8 mouse cellular contexts compared by ENCODE assay signal in the genomic region with DNA sequence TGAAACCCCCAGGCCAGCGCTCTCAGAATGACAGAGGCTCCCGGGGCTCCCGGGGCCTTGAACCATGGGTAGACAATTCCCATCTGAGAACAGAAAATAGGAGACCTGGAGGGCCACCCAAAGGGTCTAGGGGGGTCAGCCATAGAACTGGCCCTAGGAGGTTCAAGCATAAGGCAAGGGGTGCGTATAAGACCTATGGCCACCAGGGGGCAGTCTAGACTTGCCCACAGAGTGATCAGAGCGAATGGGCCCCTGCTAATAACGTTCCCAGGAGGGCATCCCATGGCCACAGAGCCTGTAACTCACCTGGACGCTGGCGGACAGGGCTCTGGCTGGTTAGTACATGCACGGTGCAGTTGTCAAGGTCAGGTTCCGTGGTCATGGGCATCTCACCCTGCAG. TPM values are rescaled to one million over a fixed set of nuclear protein-coding genes. Genes with fewer than 3 reads are reported as not detected.
DNase-seq lines count a peak whose midpoint lies in the region; ATAC-seq and TF ChIP-seq lines count a peak whose summit lies in the region.

No protein-coding gene starts in this region.

- peak; percentile 68 to 72 for DNase-seq in CD8-positive naive resting alpha-beta T cell, adult 2 months (ENCODE audit: low read depth in 2 of 2, low spot score in 2 of 2)
- DNase-seq in heart, postnatal 0 days (ENCODE audit: low spot score), result peak; percentile 82
- peak; percentile 77 for DNase-seq in layer of hippocampus, adult 11-12 months (ENCODE audit: low spot score)
- DNase-seq in lung, adult 18-20 months, result peak; percentile 77 to 79
- DNase-seq in ovary, adult 18-20 months (ENCODE audit: low spot score), result peak; percentile 49
- peak; percentile 64 for DNase-seq in testis, postnatal 14 days (ENCODE audit: low spot score)

- peak; percentile 85 for ATAC-seq in erythroid progenitor cell, adult 5-6 weeks (replicated peaks; ENCODE audit: low FRiP score, poor library complexity, severe bottlenecking)
- ATAC-seq in heart, postnatal 0 days (ENCODE audit: insufficient read depth, low read depth), result peak; percentile 55

- TF ChIP-seq POLR2A in bone marrow macrophage, adult 2 months (IDR thresholded peaks at IDR 0.05; ENCODE audit: borderline replicate concordance, low read depth, low read length), result no peak

- peak; percentile 84 for TF ChIP-seq CTCF in bone marrow macrophage, adult 2 months (IDR thresholded peaks at IDR 0.05; ENCODE audit: low read depth, low read length)
- peak; percentile 95 for TF ChIP-seq CTCF in heart, postnatal 0 days (IDR thresholded peaks at IDR 0.05; ENCODE audit: low read depth)

- peaks cover 47% of the 10 kb centered on the region for H3K36me3 ChIP-seq in heart, postnatal 0 days (replicated peaks; ENCODE audit: control insufficient read depth, insufficient read depth, low read length)

- no peak overlapping the region for H3K9ac ChIP-seq in heart, postnatal 0 days (replicated peaks; ENCODE audit: low read depth, low read length)

- H3K9me3 ChIP-seq in heart, postnatal 0 days (replicated peaks; ENCODE audit: control insufficient read depth, low read length), result no peaks in the 10 kb centered on the region

- H3K4me1 ChIP-seq in bone marrow macrophage, adult 2 months (ENCODE audit: control insufficient read depth, insufficient read depth, low read length), result peaks cover 2% of the 10 kb centered on the region
- H3K4me1 ChIP-seq in heart, postnatal 0 days (ENCODE audit: control insufficient read depth, insufficient read depth), result no peaks in the 10 kb centered on the region

- H3K4me2 ChIP-seq in heart, postnatal 0 days (ENCODE audit: low read depth, low read length), result no peak overlapping the region

- no peaks in the 10 kb centered on the region for H3K27me3 ChIP-seq in heart, postnatal 0 days (ENCODE audit: control insufficient read depth, insufficient read depth, low read length)

- no peak overlapping the region for H3K27ac ChIP-seq in bone marrow macrophage, adult 2 months (ENCODE audit: insufficient read depth, low read depth, low read length)
- H3K27ac ChIP-seq in heart, postnatal 0 days (ENCODE audit: low read depth), result no peak overlapping the region

- no peak overlapping the region for H3K4me3 ChIP-seq in bone marrow macrophage, adult 2 months (ENCODE audit: insufficient read depth, low read length)
- no peak overlapping the region for H3K4me3 ChIP-seq in heart, postnatal 0 days (ENCODE audit: low read depth, low read length)

- no peak for TF ChIP-seq EP300 in heart, postnatal 0 days (IDR thresholded peaks at IDR 0.05; ENCODE audit: low read depth)

- 35% methylated on average over 10 of the region's 10 CpGs for WGBS in heart, postnatal 0 days

RNA-seq across cellular contexts. Expression of a gene that starts 24.9 kb away (rescaled TPM):
- polyA plus RNA-seq in bone marrow macrophage, adult 2 months (2012; ENCODE audit: insufficient read depth, insufficient read length, missing spikeins), result 21.4 and 24.8 TPM in 2 replicates
- 7.1 and 9.7 TPM in 2 replicates for total RNA-seq in erythroid progenitor cell, adult 5-6 weeks (2015; ENCODE audit: low replicate concordance)
- 0.23 and 0.51 TPM in 2 replicates for total RNA-seq in erythroid progenitor cell, adult 5-6 weeks (2017; ENCODE audit: low replicate concordance)
- total RNA-seq in heart, postnatal 0 days (2014; rRNA removed; ENCODE audit: low replicate concordance), result 19.5 and 28.4 TPM in 2 replicates
- polyA plus RNA-seq in heart, postnatal 0 days (2015; fragmentation: Nextera tagmentation; extraction: Ambion mirVana), result 20.9 and 24.3 TPM in 2 replicates

RNA-seq across cellular contexts. Expression of a gene that starts 25.0 kb away (rescaled TPM):
- 62.2 and 68.2 TPM in 2 replicates for polyA plus RNA-seq in bone marrow macrophage, adult 2 months (2012; ENCODE audit: insufficient read depth, insufficient read length, missing spikeins)
- total RNA-seq in erythroid progenitor cell, adult 5-6 weeks (2015; ENCODE audit: low replicate concordance), result 15.5 and 20.9 TPM in 2 replicates
- total RNA-seq in erythroid progenitor cell, adult 5-6 weeks (2017; ENCODE audit: low replicate concordance), result 6.8 and 12.5 TPM in 2 replicates
- 39.7 and 42.7 TPM in 2 replicates for total RNA-seq in heart, postnatal 0 days (2014; rRNA removed; ENCODE audit: low replicate concordance)
- polyA plus RNA-seq in heart, postnatal 0 days (2015; fragmentation: Nextera tagmentation; extraction: Ambion mirVana), result 39.4 and 45.9 TPM in 2 replicates

RNA-seq across cellular contexts. Expression of a gene that starts 40.3 kb away (rescaled TPM):
- polyA plus RNA-seq in bone marrow macrophage, adult 2 months (2012; ENCODE audit: insufficient read depth, insufficient read length, missing spikeins), result not detected in 2 replicates
- not detected in 2 replicates for total RNA-seq in erythroid progenitor cell, adult 5-6 weeks (2015; ENCODE audit: low replicate concordance)
- total RNA-seq in erythroid progenitor cell, adult 5-6 weeks (2017; ENCODE audit: low replicate concordance), result not detected in 2 replicates
- total RNA-seq in heart, postnatal 0 days (2014; rRNA removed; ENCODE audit: low replicate concordance), result 1.2 TPM in 1 of 2 replicates, not detected in the other
- 0.61 and 1.6 TPM in 2 replicates for polyA plus RNA-seq in heart, postnatal 0 days (2015; fragmentation: Nextera tagmentation; extraction: Ambion mirVana)

RNA-seq across cellular contexts. Expression of a gene that starts 50.3 kb away (rescaled TPM):
- 32.1 and 36.2 TPM in 2 replicates for polyA plus RNA-seq in bone marrow macrophage, adult 2 months (2012; ENCODE audit: insufficient read depth, insufficient read length, missing spikeins)
- total RNA-seq in erythroid progenitor cell, adult 5-6 weeks (2015; ENCODE audit: low replicate concordance), result 32.1 and 43.2 TPM in 2 replicates
- 31.8 and 52.9 TPM in 2 replicates for total RNA-seq in erythroid progenitor cell, adult 5-6 weeks (2017; ENCODE audit: low replicate concordance)
- total RNA-seq in heart, postnatal 0 days (2014; rRNA removed; ENCODE audit: low replicate concordance), result 87.0 and 92.7 TPM in 2 replicates
- polyA plus RNA-seq in heart, postnatal 0 days (2015; fragmentation: Nextera tagmentation; extraction: Ambion mirVana), result 8.0 and 10.1 TPM in 2 replicates

RNA-seq across cellular contexts. Expression of a gene that starts 57.6 kb away (rescaled TPM):
- 9.6 and 12.3 TPM in 2 replicates for polyA plus RNA-seq in bone marrow macrophage, adult 2 months (2012; ENCODE audit: insufficient read depth, insufficient read length, missing spikeins)
- total RNA-seq in erythroid progenitor cell, adult 5-6 weeks (2015; ENCODE audit: low replicate concordance), result not detected in 2 replicates
- total RNA-seq in erythroid progenitor cell, adult 5-6 weeks (2017; ENCODE audit: low replicate concordance), result 1.8 and 2.1 TPM in 2 replicates
- 5.3 and 13.3 TPM in 2 replicates for total RNA-seq in heart, postnatal 0 days (2014; rRNA removed; ENCODE audit: low replicate concordance)
- polyA plus RNA-seq in heart, postnatal 0 days (2015; fragmentation: Nextera tagmentation; extraction: Ambion mirVana), result 11.4 and 11.7 TPM in 2 replicates
